Mouse (Mus musculus) heart, adult 2 months (tissue): ENCODE results near the gene Pwwp2b. TPM values are rescaled to one million over a fixed set of nuclear protein-coding genes. Genes with fewer than 3 reads are reported as not detected.

Source experiments
- DNase-seq, 2 experiments: peaks; one replicate each; pipeline ENCODE4 v3.0.0; 2021
- H3K27ac ChIP-seq: fragments of 200-600 bp; 2 replicates; pipeline ENCODE4 v1.8.1; 2022
- H3K27me3 ChIP-seq: fragments of 200-500 bp; 2 replicates; pipeline ENCODE4 v1.6.1; 2012; ENCODE audit warnings: mild to moderate bottlenecking, low read length, inconsistent platforms, mixed read lengths; ENCODE audit not compliant: control insufficient read depth, insufficient read depth
- H3K36me3 ChIP-seq: fragments of 200-500 bp; 2 replicates; pipeline ENCODE4 v1.6.1; 2012; ENCODE audit warnings: low read length, inconsistent platforms; ENCODE audit not compliant: control insufficient read depth, insufficient read depth
- H3K4me1 ChIP-seq: fragments of 200-500 bp; 2 replicates; pipeline ENCODE4 v1.6.1; 2011; ENCODE audit warnings: low read length; ENCODE audit not compliant: control insufficient read depth, insufficient read depth
- H3K4me3 ChIP-seq: fragments of 200-600 bp; 2 replicates; pipeline ENCODE4 v1.8.1; 2022
- H3K79me2 ChIP-seq: fragments of 200-500 bp; replicated peaks from 2 replicates; pipeline ENCODE4 v1.6.1; 2012; ENCODE audit warnings: mild to moderate bottlenecking, inconsistent platforms, low read length, moderate library complexity, mixed read lengths; ENCODE audit not compliant: control insufficient read depth, insufficient read depth
- H3K9ac ChIP-seq: fragments of 200-500 bp; 2 replicates; pipeline ENCODE4 v1.6.1; 2012; ENCODE audit warnings: low read depth, mild to moderate bottlenecking, control low read depth, inconsistent platforms, low read length, mixed read lengths
- CTCF ChIP-seq: fragments of 200-600 bp; IDR thresholded peaks from 2 replicates; pipeline ENCODE4 v1.8.1; 2022; ENCODE audit warnings: antibody characterized with exemption, mild to moderate bottlenecking, moderate library complexity
- EP300 ChIP-seq: fragments of 200-500 bp; IDR thresholded peaks from 2 replicates; pipeline ENCODE4 v1.6.1; 2011; ENCODE audit warnings: low read depth, low read length, control low read depth; ENCODE audit not compliant: insufficient read depth
- POLR2A ChIP-seq: fragments of 200-500 bp; IDR thresholded peaks from 2 replicates; pipeline ENCODE4 v1.6.1; 2011; ENCODE audit warnings: mild to moderate bottlenecking, low read depth, low read length, control low read depth; ENCODE audit not compliant: insufficient read depth
- WGBS: fragments of 180-500 bp; shearing (Covaris S2); methylation state at CpG from one replicate; pipeline ENCODE4 v1.1.7; 2018; 5-methylcytosine and 5-hydroxymethylcytosine counted together
- intact Hi-C: fragments of 180-260 bp; cut with DNase I; formaldehyde crosslinking; loops from one replicate; pipeline ENCODE4 v1.15.1; 2025
- polyA plus RNA-seq: library from polyadenylated mRNA; depleted of rRNA; stranded (reverse); fragments of >200 nt; gene quantifications from 2 replicates; pipeline ENCODE4 v1.2.3, GENCODE M21; 2012
- total RNA-seq, 2 experiments: library from RNA; stranded (reverse); gene quantifications; 2 replicates each; pipeline ENCODE4 v1.2.3; 2021

The Pwwp2b gene
- total and polyA plus RNA-seq, 3 experiments: 6.8 to 10.2 (median 8.9) TPM

DNA sequence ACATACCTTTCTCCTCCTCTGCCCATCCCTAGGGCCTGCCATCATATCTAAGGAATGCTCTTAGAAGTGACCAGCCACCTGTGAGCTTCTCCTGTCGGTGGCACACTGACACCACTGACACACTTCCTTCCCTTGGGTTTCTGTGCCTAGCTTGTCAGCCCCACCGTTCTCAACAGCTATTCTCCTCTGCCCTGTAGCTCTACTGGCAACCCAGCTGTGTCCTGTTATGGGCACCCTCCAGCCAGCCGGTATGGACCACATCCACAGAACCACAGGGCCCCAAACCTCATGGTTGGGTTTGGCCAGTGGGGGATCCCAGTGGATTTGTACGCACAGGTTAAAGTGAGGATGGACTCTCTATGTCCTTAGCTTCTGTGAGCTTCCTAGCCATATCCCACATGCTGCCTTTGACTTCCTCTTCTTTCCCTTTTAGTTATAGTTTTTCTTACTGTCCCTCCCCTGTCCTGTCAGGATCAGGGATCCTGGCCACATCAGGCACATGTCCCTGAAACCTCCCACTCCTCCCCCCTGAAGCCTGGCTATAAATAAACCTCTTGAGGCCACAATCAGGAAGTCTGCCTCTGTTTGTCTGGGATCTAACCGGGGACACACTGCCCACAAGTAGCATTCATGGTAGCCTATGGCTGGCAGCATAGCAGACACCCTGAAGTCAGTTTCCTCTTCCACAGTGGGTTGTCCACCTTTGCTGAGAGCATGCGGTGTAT lies 19.7 kb upstream of the Pwwp2b start:
- DNase-seq: peak; percentile 27 to 55
- WGBS: 12% methylated on average over 6 of the region's 6 CpGs

GRCm38 (mm10) chr7:139229837-139230236 lies 18.4 kb upstream of the Pwwp2b start:
- TF ChIP-seq EP300 (no peak), POLR2A (no peak), CTCF (no peak)
- no peak overlapping the region; the same call in 1 of the 2 replicates for H3K27ac ChIP-seq
- H3K36me3 ChIP-seq: no peaks in the 10 kb centered on the region
- no peak for DNase-seq
- H3K4me3 ChIP-seq: no peak overlapping the region
- intact Hi-C loops: no loop called here
- no peak overlapping the region for H3K9ac ChIP-seq
- H3K79me2 ChIP-seq: no peaks in the 10 kb centered on the region
- H3K4me1 ChIP-seq: peaks cover 19% of the 10 kb centered on the region
- H3K27me3 ChIP-seq: no peaks in the 10 kb centered on the region
- 70% methylated on average over 5 of the region's 5 CpGs for WGBS

More for the DNA sequence above, 19.7 kb upstream of the Pwwp2b start:
- intact Hi-C loops: no loop called here
- TF ChIP-seq EP300 (0 out of 2 replicates have a peak, but pooled peaks have one; percentile 46), POLR2A (peak; percentile 42; the same call in 1 of the 2 replicates), CTCF (no peak)
- Histone ChIP-seq H3K4me1 (peaks cover 15% of the 10 kb centered on the region), H3K27ac (peak overlapping the region; percentile 66), H3K36me3 (no peaks in the 10 kb centered on the region), H3K4me3 (no peak overlapping the region), H3K9ac (peak overlapping the region; percentile 14; the same call in 1 of the 2 replicates), H3K27me3 (no peaks in the 10 kb centered on the region), H3K79me2 (no peaks in the 10 kb centered on the region)

DNA sequence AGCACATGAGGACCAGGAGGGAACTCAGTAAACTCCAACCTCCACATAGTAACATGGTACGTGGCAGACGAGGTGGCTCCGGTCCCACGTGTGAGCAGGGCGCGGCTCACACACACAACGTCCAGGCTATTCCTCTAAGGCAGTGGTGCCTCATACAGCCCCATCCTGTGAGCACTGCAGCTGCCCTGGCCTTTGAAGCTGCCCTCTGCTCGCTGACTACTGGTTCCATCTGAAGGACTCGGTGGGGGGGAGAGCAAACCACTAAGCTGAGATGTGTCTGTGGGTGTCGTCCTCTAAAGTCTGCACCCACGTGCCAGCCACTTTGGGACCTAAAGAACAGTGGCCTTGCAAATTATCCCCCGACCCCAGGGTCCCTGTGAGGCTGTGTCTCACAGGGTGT lies 18.0 kb upstream of the Pwwp2b start:
- no peak overlapping the region for H3K4me3 ChIP-seq
- TF ChIP-seq EP300 (no peak), POLR2A (no peak), CTCF (no peak)
- no peaks in the 10 kb centered on the region for H3K27me3 ChIP-seq
- no peak for DNase-seq
- no peaks in the 10 kb centered on the region for H3K79me2 ChIP-seq
- no peak overlapping the region; the same call in 1 of the 2 replicates for H3K27ac ChIP-seq
- H3K36me3 ChIP-seq: no peaks in the 10 kb centered on the region
- no peak overlapping the region for H3K9ac ChIP-seq
- H3K4me1 ChIP-seq: peaks cover 18% of the 10 kb centered on the region
- WGBS: 71% methylated on average over 12 of the region's 12 CpGs
- intact Hi-C loops: no loop called here

DNA sequence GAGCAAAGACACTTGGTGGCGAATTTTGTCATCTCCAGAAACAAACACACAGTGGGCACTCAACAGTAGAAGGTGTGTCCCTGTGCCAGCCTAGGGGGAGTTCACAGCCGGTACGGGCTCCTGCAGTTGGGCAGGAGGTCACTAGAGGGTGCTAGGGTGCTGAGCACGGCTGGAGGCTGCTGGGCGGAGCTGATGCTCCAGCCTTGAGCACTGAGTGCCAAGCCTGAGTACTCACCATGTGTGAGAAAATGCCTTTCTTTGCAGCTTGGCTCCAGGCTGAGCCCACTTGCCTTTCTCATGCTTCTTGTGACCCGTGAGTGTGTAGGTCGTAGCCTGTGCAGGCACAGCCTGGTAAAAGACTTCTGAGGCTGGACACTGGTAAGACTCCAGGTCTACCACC lies 14.6 kb upstream of the Pwwp2b start:
- intact Hi-C loops: loop anchor here (1.0 to 2.0 kb wide), 3 partner anchors 40 to 239 kb away; no protein-coding TSS in a partner anchor
- Histone ChIP-seq H3K36me3 (no peaks in the 10 kb centered on the region), H3K79me2 (no peaks in the 10 kb centered on the region), H3K4me3 (no peak overlapping the region), H3K27me3 (no peaks in the 10 kb centered on the region), H3K27ac (no peak overlapping the region), H3K9ac (no peak overlapping the region), H3K4me1 (peaks cover 14% of the 10 kb centered on the region)
- WGBS: 0% methylated on average over 7 of the region's 7 CpGs
- TF ChIP-seq EP300: peak; percentile 96
- TF ChIP-seq CTCF: no peak; the same call in 1 of the 2 replicates
- TF ChIP-seq POLR2A: no peak
- peak; percentile 89 to 92 for DNase-seq

- 15% methylated on average over 18 of the region's 18 CpGs for WGBS
- Histone ChIP-seq H3K27me3 (no peaks in the 10 kb centered on the region), H3K4me3 (no peak overlapping the region), H3K27ac (peak overlapping the region; percentile 76), H3K36me3 (no peaks in the 10 kb centered on the region), H3K9ac (peak overlapping the region; percentile 8; the same call in 1 of the 2 replicates), H3K4me1 (peaks cover 9% of the 10 kb centered on the region), H3K79me2 (no peaks in the 10 kb centered on the region)
- peak; percentile 60 for TF ChIP-seq CTCF
- 0 out of 2 replicates have a peak, but pooled peaks have one; percentile 51 for TF ChIP-seq EP300
- no peak for TF ChIP-seq POLR2A
- intact Hi-C loops: loop anchor here (1.0 kb wide), 1 partner anchor 39 kb away; no protein-coding TSS in a partner anchor
- DNase-seq: peak; percentile 70 to 75
Measured at GRCm38 (mm10) chr7:139234426-139235188, 13.7 kb upstream of the Pwwp2b start.
